Mouse (Mus musculus) common myeloid progenitor, adult 5-6 weeks (primary cell): ENCODE results near the gene Neurod4. TPM values are rescaled to one million over a fixed set of nuclear protein-coding genes. Genes with fewer than 3 reads are reported as not detected.

Experiments used
- ATAC-seq: replicated peaks from 2 replicates; pipeline ENCODE4 v1.8.0; 2016; ENCODE audit warnings: low read depth, mild to moderate bottlenecking, moderate TSS enrichment, inconsistent platforms; ENCODE audit not compliant: poor library complexity, severe bottlenecking
- total RNA-seq: library from RNA; stranded (forward); fragments of 200-1000, 187-1606 nt; gene quantifications from 2 replicates; pipeline ENCODE4 v1.2.3, GENCODE M21; 2017

Neurod4 gene
- total RNA-seq, 1 experiment from 2014 or later, result not detected

GRCm38 (mm10) chr10:130238318-130239209 is 41.5 kb downstream of the Neurod4 start:
- no peak for ATAC-seq

DNA sequence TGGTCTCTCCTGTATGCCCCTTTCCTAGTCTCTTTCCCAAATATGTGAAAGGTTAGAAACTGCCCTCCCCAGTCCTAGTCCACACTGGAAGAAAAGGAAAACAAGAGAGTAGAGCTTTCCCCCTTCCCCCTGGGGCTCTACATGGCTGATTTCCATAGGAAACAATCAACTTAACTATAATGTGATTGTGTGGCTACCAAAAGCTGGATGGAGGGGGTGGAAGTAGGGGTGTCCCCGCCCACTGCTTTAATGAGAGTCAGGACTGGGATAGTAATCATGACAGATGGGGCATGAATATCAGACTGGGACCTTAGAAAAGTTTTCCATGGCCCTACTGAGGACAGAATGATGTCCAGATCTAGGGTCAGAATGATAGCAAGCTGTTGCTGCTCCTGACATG is 45.5 kb downstream of the Neurod4 start:
- no peak for ATAC-seq

DNA sequence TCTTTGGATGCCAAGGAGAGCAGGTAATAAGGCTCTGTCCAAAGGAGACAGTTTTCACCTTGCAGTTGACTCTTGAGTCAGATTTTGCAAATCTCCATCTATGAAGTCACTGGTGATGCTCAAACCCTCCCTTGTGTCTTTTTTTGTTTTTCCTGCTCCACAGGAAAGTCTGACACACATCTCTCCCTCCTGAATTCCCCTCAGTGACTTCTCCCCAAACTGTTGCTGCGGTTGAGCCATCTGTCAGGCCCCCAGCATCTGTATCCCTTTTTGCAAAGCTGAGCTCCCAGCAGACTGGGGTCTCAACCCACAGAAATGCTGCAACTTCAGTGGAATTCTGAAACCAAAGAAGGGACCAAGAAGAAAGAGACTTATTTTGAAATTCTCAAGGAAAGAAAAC is 47.9 kb downstream of the Neurod4 start:
- no peak for ATAC-seq

- peak; percentile 62 for ATAC-seq
These were observed 50.5 kb downstream of the Neurod4 start for GRCm38 (mm10) chr10:130229584-130229983.

DNA sequence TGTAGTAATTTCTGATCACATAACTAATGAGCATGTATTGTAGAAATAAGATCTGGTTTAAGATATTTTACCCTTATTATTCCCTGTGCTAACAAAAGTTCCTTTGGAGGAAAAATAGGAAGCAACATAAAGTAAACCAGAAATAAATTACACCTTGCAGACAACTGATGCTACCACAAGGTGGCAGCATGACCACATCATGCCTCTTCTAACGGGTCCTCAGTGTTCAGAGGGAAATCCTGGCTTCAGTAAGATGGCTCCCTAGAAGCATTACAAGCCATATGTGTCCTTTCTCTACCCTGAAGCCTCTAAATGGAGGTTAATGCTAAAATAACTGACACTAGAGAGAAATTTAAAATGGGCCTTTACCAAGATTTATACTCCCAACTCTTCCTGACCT is 51.8 kb downstream of the Neurod4 start:
- ATAC-seq, result peak; percentile 99

DNA sequence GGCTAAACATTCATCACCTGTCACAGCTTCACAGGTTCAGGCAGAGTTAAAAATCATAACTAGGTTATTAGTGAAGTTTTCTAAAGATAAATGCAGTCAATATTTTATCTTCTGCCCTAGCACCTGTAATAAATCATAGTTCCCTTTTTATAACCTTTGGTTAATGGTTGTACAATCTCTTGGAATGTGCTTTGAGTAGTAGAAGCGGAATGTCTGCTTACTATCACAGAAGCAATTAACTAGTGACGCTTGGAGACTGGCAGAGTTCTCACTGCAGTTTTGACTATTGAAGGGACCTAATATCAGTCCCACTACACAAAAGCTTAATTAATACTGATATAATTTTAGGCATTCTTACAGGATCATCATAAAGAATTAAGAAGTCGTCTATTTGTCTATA is 55.0 kb downstream of the Neurod4 start:
- no peak for ATAC-seq

Other genes starting within 250 kb of the Neurod4 start
- not detected in 2 replicates for gene Olfr821, start 249.9 kb downstream of the Neurod4 start, total RNA-seq
- gene Olfr822, start 209.0 kb downstream of the Neurod4 start, total RNA-seq, result not detected in 2 replicates
- gene Olfr823, start 164.9 kb downstream of the Neurod4 start, total RNA-seq, result not detected in 2 replicates
- not detected in 2 replicates for gene Olfr824, start 150.2 kb downstream of the Neurod4 start, total RNA-seq
- gene Olfr825, start 113.5 kb downstream of the Neurod4 start, total RNA-seq, result not detected in 2 replicates
- not detected in 2 replicates for gene Olfr826, start 96.1 kb downstream of the Neurod4 start, total RNA-seq
- gene Olfr827, start 65.8 kb downstream of the Neurod4 start, total RNA-seq, result not detected in 2 replicates
- 85.8 and 126 TPM in 2 replicates for gene Tespa1, start 42.6 kb upstream of the Neurod4 start, total RNA-seq
- under 0.01 TPM in 1 of 2 replicates, not detected in the other for gene Vmn2r84, start 114.1 kb upstream of the Neurod4 start, total RNA-seq
- gene Vmn2r85, start 149.5 kb upstream of the Neurod4 start, total RNA-seq, result not detected in 2 replicates
- not detected in 2 replicates for gene Vmn2r86, start 175.8 kb upstream of the Neurod4 start, total RNA-seq
- gene Vmn2r87, start 217.2 kb upstream of the Neurod4 start, total RNA-seq, result not detected in 2 replicates